Mouse (Mus musculus) E14TG2a.4 (cell line): Measurements from ENCODE around the gene 1700023F06Rik.

ENCODE experiments used
- H3K27me3 ChIP-seq: 2 replicates; pipeline ENCODE4 v1.6.1; 2014; ENCODE audit warnings: low read length, control low read depth; ENCODE audit not compliant: insufficient read depth
- H3K36me3 ChIP-seq: 2 replicates; pipeline ENCODE4 v1.6.1; 2014; ENCODE audit warnings: low read length, control low read depth; ENCODE audit not compliant: insufficient read depth
- H3K4me1 ChIP-seq: replicated peaks from 2 replicates; pipeline ENCODE4 v1.6.1; 2014; ENCODE audit warnings: low read depth, low read length, control low read depth
- H3K4me3 ChIP-seq: replicated peaks from 2 replicates; pipeline ENCODE4 v1.5.1; 2014; ENCODE audit warnings: mild to moderate bottlenecking, low read length
- H3K9me3 ChIP-seq: 2 replicates; pipeline ENCODE4 v1.6.1; 2014; ENCODE audit warnings: low read length, control low read depth
- CTCF ChIP-seq: conservative IDR thresholded peaks from 2 replicates; pipeline ENCODE4 v1.5.1; 2014; ENCODE audit warnings: low read length
- NANOG ChIP-seq: IDR thresholded peaks from 2 replicates; pipeline ENCODE4 v1.6.1; 2014; ENCODE audit warnings: borderline replicate concordance, low read length, mixed read lengths
- POU5F1 ChIP-seq: IDR thresholded peaks from 2 replicates; pipeline ENCODE4 v1.6.1; 2014; ENCODE audit warnings: low read length, borderline replicate concordance

Gene 1700023F06Rik

GRCm38 (mm10) chr11:103169664-103170063 lies 38.7 kb downstream of the 1700023F06Rik start:
- Histone ChIP-seq H3K36me3 (no peaks in the 10 kb centered on the region), H3K4me3 (no peak overlapping the region), H3K27me3 (peaks cover 54% of the 10 kb centered on the region), H3K9me3 (peaks cover 4% of the 10 kb centered on the region), H3K4me1 (peaks cover 40% of the 10 kb centered on the region)
- no peak for TF ChIP-seq NANOG
- TF ChIP-seq POU5F1, result no peak
- no peak for TF ChIP-seq CTCF

GRCm38 (mm10) chr11:103168690-103169390 lies 39.5 kb downstream of the 1700023F06Rik start:
- Histone ChIP-seq H3K27me3 (peaks cover 53% of the 10 kb centered on the region), H3K4me3 (no peak overlapping the region), H3K36me3 (no peaks in the 10 kb centered on the region), H3K9me3 (peaks cover 4% of the 10 kb centered on the region), H3K4me1 (peaks cover 39% of the 10 kb centered on the region)
- peak; percentile 87 for TF ChIP-seq CTCF
- TF ChIP-seq POU5F1, result no peak

- peaks cover 4% of the 10 kb centered on the region for H3K9me3 ChIP-seq
- peak overlapping the region; percentile 35; the same call in 1 of the 2 replicates for H3K4me3 ChIP-seq
- H3K36me3 ChIP-seq, result no peaks in the 10 kb centered on the region
- H3K4me1 ChIP-seq, result peaks cover 34% of the 10 kb centered on the region
- TF ChIP-seq NANOG (no peak), POU5F1 (no peak), CTCF (no peak)
- H3K27me3 ChIP-seq, result peaks cover 10% of the 10 kb centered on the region
Observed at GRCm38 (mm10) chr11:103164391-103164790, 44.0 kb downstream of the 1700023F06Rik start.

- Histone ChIP-seq H3K27me3 (no peaks in the 10 kb centered on the region), H3K36me3 (no peaks in the 10 kb centered on the region), H3K4me1 (peaks cover 44% of the 10 kb centered on the region), H3K4me3 (no peak overlapping the region), H3K9me3 (peaks cover 4% of the 10 kb centered on the region)
- no peak for TF ChIP-seq NANOG
- peak; percentile 97 for TF ChIP-seq CTCF
- no peak for TF ChIP-seq POU5F1
Observed at GRCm38 (mm10) chr11:103162132-103162531, 46.2 kb downstream of the 1700023F06Rik start.

- no peaks in the 10 kb centered on the region for H3K36me3 ChIP-seq
- no peaks in the 10 kb centered on the region for H3K27me3 ChIP-seq
- peak overlapping the region; percentile 70 for H3K4me3 ChIP-seq
- H3K9me3 ChIP-seq, result peaks cover 4% of the 10 kb centered on the region
- TF ChIP-seq POU5F1 (no peak), CTCF (peak; percentile 19)
- peaks cover 44% of the 10 kb centered on the region for H3K4me1 ChIP-seq
Observed at GRCm38 (mm10) chr11:103161449-103161848, 46.9 kb downstream of the 1700023F06Rik start.

- Histone ChIP-seq H3K4me1 (peaks cover 44% of the 10 kb centered on the region), H3K4me3 (peak overlapping the region; percentile 70), H3K36me3 (no peaks in the 10 kb centered on the region), H3K9me3 (no peaks in the 10 kb centered on the region), H3K27me3 (no peaks in the 10 kb centered on the region)
- TF ChIP-seq NANOG (no peak), CTCF (no peak), POU5F1 (no peak)
Observed at GRCm38 (mm10) chr11:103160738-103161137, 47.6 kb downstream of the 1700023F06Rik start.

- peaks cover 36% of the 10 kb centered on the region for H3K4me1 ChIP-seq
- no peaks in the 10 kb centered on the region for H3K9me3 ChIP-seq
- TF ChIP-seq NANOG (no peak), CTCF (peak; percentile 91), POU5F1 (no peak)
- H3K27me3 ChIP-seq, result no peaks in the 10 kb centered on the region
- H3K4me3 ChIP-seq, result peak overlapping the region; percentile 75
- H3K36me3 ChIP-seq, result no peaks in the 10 kb centered on the region
Observed at GRCm38 (mm10) chr11:103158621-103159478, 49.5 kb downstream of the 1700023F06Rik start.

GRCm38 (mm10) chr11:103149771-103150170 lies 58.6 kb downstream of the 1700023F06Rik start:
- Histone ChIP-seq H3K36me3 (no peaks in the 10 kb centered on the region), H3K27me3 (peaks cover 28% of the 10 kb centered on the region), H3K4me1 (peaks cover 29% of the 10 kb centered on the region), H3K9me3 (no peaks in the 10 kb centered on the region), H3K4me3 (no peak overlapping the region)
- TF ChIP-seq CTCF (no peak), POU5F1 (no peak), NANOG (no peak)
